Mouse (Mus musculus): ENCODE measurements at regions not wholly inside any gene's neighbourhood (a gene's known extent, or its start where the extent isn't known, plus 50 kb on each side); places are given as distances from the start of the nearest gene placed in this dataset.
A peak's percentile ranks its signal among the peaks of the same experiment; 100 is the strongest.

- Histone ChIP-seq H3K27me3 (replicated peaks) (no peaks in the 10 kb centered on the region), H3K4me1 (no peaks in the 10 kb centered on the region), H3K9me3 (replicated peaks) (no peaks in the 10 kb centered on the region), H3K27ac (no peak overlapping the region), H3K36me3 (no peaks in the 10 kb centered on the region), H3K9ac (no peak overlapping the region), H3K4me3 (no peak overlapping the region), H3K4me2 (no peak overlapping the region)
- 23% methylated on average over 2 of the region's 2 CpGs for WGBS (ENCODE audit: insufficient replicate concordance)
- no peak for ATAC-seq
These were observed 881.6 kb downstream of the Lrfn5 start for GRCm38 (mm10) chr12:62404558-62404957.

GRCm38 (mm10) chr12:62428692-62429091 is 905.7 kb downstream of the Lrfn5 start:
- Histone ChIP-seq H3K9ac (no peak overlapping the region), H3K27ac (no peak overlapping the region), H3K4me1 (no peaks in the 10 kb centered on the region), H3K4me2 (no peak overlapping the region), H3K9me3 (replicated peaks) (no peaks in the 10 kb centered on the region), H3K27me3 (replicated peaks) (no peaks in the 10 kb centered on the region), H3K36me3 (no peaks in the 10 kb centered on the region), H3K4me3 (no peak overlapping the region)
- 28% methylated on average over 2 of the region's 2 CpGs for WGBS (ENCODE audit: insufficient replicate concordance)
- ATAC-seq: no peak

DNA sequence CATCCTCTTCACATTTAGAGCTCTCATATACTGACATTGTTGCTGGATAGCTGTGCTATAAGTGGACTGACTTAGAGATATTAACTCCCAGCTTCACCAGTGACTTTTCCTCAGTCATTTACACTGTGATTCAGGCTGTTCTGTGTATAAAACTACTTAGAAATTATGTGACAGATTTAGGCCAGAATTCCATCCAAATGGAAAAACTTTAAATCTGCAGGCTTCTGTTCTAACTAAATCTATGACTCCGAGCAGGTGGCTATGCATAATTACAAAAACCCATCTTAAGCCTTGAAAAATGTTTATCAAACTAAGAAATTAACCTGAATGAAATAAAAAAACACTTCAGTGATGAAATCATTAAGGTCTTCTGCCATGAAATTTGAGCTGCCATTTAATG is 927.7 kb downstream of the Lrfn5 start:
- H3K36me3 ChIP-seq: no peaks in the 10 kb centered on the region
- H3K27ac ChIP-seq: no peak overlapping the region
- no peak for ATAC-seq
- H3K9ac ChIP-seq: no peak overlapping the region
- WGBS (ENCODE audit: insufficient replicate concordance): 36% methylated on average over 1 of the region's 1 CpGs
- no peaks in the 10 kb centered on the region for H3K27me3 ChIP-seq (replicated peaks)
- H3K9me3 ChIP-seq (replicated peaks): no peaks in the 10 kb centered on the region
- no peak overlapping the region for H3K4me2 ChIP-seq
- H3K4me3 ChIP-seq: no peak overlapping the region
- no peaks in the 10 kb centered on the region for H3K4me1 ChIP-seq

DNA sequence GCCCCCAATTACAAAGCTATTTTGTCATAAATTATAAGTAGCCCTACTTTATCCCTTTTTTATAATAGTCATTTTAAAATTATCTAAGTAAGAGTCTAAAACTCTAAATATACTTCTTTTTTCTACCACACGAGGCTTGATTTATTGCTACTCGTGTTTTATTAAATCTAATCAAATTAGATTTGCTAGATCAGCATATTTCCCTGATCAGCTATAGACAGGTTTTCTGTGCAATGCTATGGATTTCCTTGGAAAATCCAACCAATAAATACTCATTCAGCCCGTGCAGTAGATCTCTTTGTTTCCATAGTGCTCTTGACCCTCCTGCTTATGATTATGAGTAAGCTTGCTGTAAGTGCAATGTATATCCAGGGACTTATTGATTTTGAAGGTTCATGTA is 960.4 kb downstream of the Lrfn5 start:
- H3K9me3 ChIP-seq (replicated peaks): no peaks in the 10 kb centered on the region
- no peaks in the 10 kb centered on the region for H3K27me3 ChIP-seq (replicated peaks)
- 69% methylated on average over 3 of the region's 3 CpGs for WGBS (ENCODE audit: insufficient replicate concordance)
- H3K4me1 ChIP-seq: no peaks in the 10 kb centered on the region
- ATAC-seq: no peak
- H3K9ac ChIP-seq: no peak overlapping the region
- no peak overlapping the region for H3K4me2 ChIP-seq
- H3K4me3 ChIP-seq: no peak overlapping the region
- H3K27ac ChIP-seq: no peak overlapping the region
- H3K36me3 ChIP-seq: no peaks in the 10 kb centered on the region

DNA sequence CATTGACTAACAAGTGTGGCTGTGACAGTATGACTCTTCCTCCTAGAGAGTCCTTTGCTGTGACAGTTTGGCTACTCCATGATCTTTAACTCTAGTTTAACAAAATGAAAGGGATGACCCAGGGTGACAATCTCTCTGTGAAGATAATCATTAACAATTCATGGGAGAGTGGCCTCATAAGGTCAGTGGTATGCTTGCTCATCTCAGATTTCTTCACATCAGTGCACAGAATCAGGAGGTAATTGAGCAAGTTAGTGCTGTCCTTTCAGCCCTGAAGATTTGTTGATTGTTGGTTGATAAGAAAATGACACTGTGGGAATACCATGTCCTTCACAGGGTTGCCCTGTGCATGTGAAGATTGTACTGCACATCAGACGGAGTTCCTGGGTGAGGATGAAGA is 1005.6 kb downstream of the Lrfn5 start:
- Histone ChIP-seq H3K4me1 (no peaks in the 10 kb centered on the region), H3K9ac (no peak overlapping the region), H3K27ac (no peak overlapping the region), H3K27me3 (replicated peaks) (no peaks in the 10 kb centered on the region), H3K9me3 (replicated peaks) (no peaks in the 10 kb centered on the region), H3K36me3 (no peaks in the 10 kb centered on the region), H3K4me2 (no peak overlapping the region), H3K4me3 (no peak overlapping the region)
- no peak for ATAC-seq
- 60% methylated on average over 1 of the region's 1 CpGs for WGBS (ENCODE audit: insufficient replicate concordance)

- Histone ChIP-seq H3K4me1 (no peaks in the 10 kb centered on the region), H3K27ac (no peak overlapping the region), H3K9me3 (replicated peaks) (no peaks in the 10 kb centered on the region), H3K4me3 (no peak overlapping the region), H3K9ac (no peak overlapping the region), H3K36me3 (no peaks in the 10 kb centered on the region), H3K27me3 (replicated peaks) (no peaks in the 10 kb centered on the region), H3K4me2 (no peak overlapping the region)
- ATAC-seq: no peak
- WGBS (ENCODE audit: insufficient replicate concordance): 36% methylated on average over 2 of the region's 2 CpGs
These were observed 1029.4 kb downstream of the Lrfn5 start for GRCm38 (mm10) chr12:62552384-62552783.

DNA sequence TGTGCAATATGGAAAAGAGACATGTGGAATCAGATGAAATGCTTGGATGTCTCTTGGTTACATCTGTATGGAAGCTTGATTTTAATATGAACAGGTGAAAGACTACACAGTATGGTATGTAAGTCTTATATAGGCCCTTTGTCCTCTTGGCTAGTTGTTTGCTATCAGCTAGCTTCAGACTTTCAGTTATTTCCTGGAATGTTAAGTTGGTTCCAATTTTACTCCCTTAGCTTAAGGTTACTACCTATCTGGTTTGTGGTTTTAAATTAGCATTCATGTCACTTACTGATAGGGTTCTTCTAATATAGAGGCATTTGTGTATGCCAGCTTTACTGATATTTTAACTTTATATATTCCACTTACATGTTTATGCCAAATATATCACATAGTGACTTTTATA is 1031.7 kb downstream of the Lrfn5 start:
- ATAC-seq: peak; percentile 69
- H3K36me3 ChIP-seq: no peaks in the 10 kb centered on the region
- H3K9ac ChIP-seq: no peak overlapping the region
- H3K4me1 ChIP-seq: no peaks in the 10 kb centered on the region
- H3K27ac ChIP-seq: no peak overlapping the region
- H3K4me3 ChIP-seq: no peak overlapping the region
- H3K27me3 ChIP-seq (replicated peaks): no peaks in the 10 kb centered on the region
- no peaks in the 10 kb centered on the region for H3K9me3 ChIP-seq (replicated peaks)
- H3K4me2 ChIP-seq: no peak overlapping the region

DNA sequence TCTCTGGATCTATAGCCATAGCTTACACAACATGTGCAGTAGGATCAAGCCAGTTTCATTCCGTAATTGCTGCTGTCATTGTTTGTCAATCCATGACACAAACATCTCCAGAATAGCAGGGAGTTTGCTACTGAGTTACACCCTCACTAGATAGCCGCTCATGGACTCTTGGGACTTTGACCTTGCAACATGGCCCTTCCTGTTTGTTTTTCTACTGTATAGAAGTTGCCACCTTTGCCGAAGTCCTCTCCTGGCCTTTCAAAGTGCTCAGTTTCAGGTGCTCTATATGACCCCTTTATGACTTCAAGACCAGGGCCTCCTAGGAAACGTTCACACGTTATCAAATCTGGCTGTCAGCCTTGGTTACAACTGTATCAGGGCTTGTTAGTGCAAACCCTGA is 1040.8 kb downstream of the Lrfn5 start:
- Histone ChIP-seq H3K4me3 (no peak overlapping the region), H3K4me2 (no peak overlapping the region), H3K4me1 (no peaks in the 10 kb centered on the region), H3K27ac (no peak overlapping the region), H3K36me3 (no peaks in the 10 kb centered on the region), H3K9me3 (replicated peaks) (no peaks in the 10 kb centered on the region), H3K9ac (no peak overlapping the region), H3K27me3 (replicated peaks) (no peaks in the 10 kb centered on the region)
- no peak for ATAC-seq
- WGBS (ENCODE audit: insufficient replicate concordance): 69% methylated on average over 5 of the region's 5 CpGs

Data from liver, embryonic 12.5 days (tissue).